Mouse (Mus musculus) kidney, embryonic 14.5 days (tissue): ENCODE data around the gene Cpvl. TPM values are rescaled to one million over a fixed set of nuclear protein-coding genes. Genes with fewer than 3 reads are reported as not detected.
A peak's percentile ranks its signal among the peaks of the same experiment; 100 is the strongest.

Source experiments
- ATAC-seq: fragments of 200-750 bp; cut with Nextera tagmentation; 2 replicates; pipeline ENCODE4 v1.8.0; 2017; ENCODE audit warnings: moderate number of reproducible peaks, mild to moderate bottlenecking, moderate TSS enrichment, moderate library complexity; ENCODE audit not compliant: low FRiP score, low TSS enrichment
- H3K27ac ChIP-seq: fragments of 300-500 bp; sonication (generic); 2 replicates; pipeline ENCODE4 v1.5.1; 2014; ENCODE audit warnings: low read depth, mild to moderate bottlenecking, low read length, moderate library complexity, mixed read lengths
- H3K27me3 ChIP-seq: fragments of 300-500 bp; sonication (generic); 2 replicates; pipeline ENCODE4 v1.6.1; 2014; ENCODE audit warnings: mild to moderate bottlenecking, low read length; ENCODE audit not compliant: control insufficient read depth, insufficient read depth
- H3K36me3 ChIP-seq: fragments of 300-500 bp; sonication (generic); 2 replicates; pipeline ENCODE4 v1.6.1; 2014; ENCODE audit warnings: low read length, mixed read lengths; ENCODE audit not compliant: control insufficient read depth, insufficient read depth
- H3K4me1 ChIP-seq: fragments of 300-500 bp; sonication (generic); 2 replicates; pipeline ENCODE4 v1.6.1; 2014; ENCODE audit warnings: low read length, mixed read lengths; ENCODE audit not compliant: control insufficient read depth, insufficient read depth
- H3K4me2 ChIP-seq: fragments of 300-500 bp; sonication (generic); replicated peaks from 2 replicates; pipeline ENCODE4 v1.6.1; 2014; ENCODE audit warnings: low read depth, mild to moderate bottlenecking, low read length
- H3K4me3 ChIP-seq: fragments of 300-500 bp; sonication (generic); 2 replicates; pipeline ENCODE4 v1.5.1; 2014; ENCODE audit warnings: mild to moderate bottlenecking, low read length
- H3K9ac ChIP-seq: fragments of 300-500 bp; sonication (generic); 2 replicates; pipeline ENCODE4 v1.6.1; 2014; ENCODE audit warnings: low read depth, mild to moderate bottlenecking, low read length, moderate library complexity
- H3K9me3 ChIP-seq: fragments of 300-500 bp; sonication (generic); 2 replicates; pipeline ENCODE4 v1.6.1; 2016; ENCODE audit warnings: low read length; ENCODE audit not compliant: control insufficient read depth
- WGBS: fragments of 180-500 bp; shearing (Covaris S2); extraction: QIAGEN DNeasy Blood & Tissue Kit; methylation state at CpG from one replicate; pipeline ENCODE4 v1.1.7; 2014; 5-methylcytosine and 5-hydroxymethylcytosine counted together
- polyA plus RNA-seq: library from polyadenylated mRNA; unstranded; fragments of >200 nt; fragmentation: Nextera tagmentation; extraction: Ambion mirVana; gene quantifications from 2 replicates; pipeline ENCODE4 v1.2.1, GENCODE M21; 2014

The Cpvl gene
- polyA plus RNA-seq, 1 experiment from 2014 or later, result 0.32 TPM

DNA sequence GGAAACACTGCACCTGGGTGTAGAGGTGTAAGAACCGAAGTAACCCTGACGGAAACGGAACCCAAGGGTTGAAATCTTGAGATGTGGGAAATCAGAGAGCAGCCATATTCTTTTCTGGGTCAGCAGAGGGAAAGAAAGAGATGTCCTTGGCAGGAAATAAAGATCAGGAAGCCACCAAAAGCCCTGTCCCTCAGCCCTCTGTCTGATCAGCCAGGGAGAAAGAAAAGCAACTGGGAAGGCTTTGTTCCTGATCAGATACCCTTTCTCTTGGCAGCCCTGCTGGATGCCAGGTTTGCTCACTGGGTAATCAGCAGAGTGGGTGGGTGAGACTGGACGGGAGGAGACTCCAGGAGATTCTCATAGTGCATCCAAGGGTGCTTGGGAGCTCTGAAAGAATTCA lies 27.1 kb downstream of the Cpvl start:
- ATAC-seq, result no peak
- Histone ChIP-seq H3K9ac (peak overlapping the region; percentile 28; the same call in 1 of the 2 replicates), H3K4me2 (peak overlapping the region; percentile 13; the same call in 1 of the 2 replicates), H3K36me3 (no peaks in the 10 kb centered on the region), H3K4me1 (peaks cover 47% of the 10 kb centered on the region), H3K27ac (peak overlapping the region; percentile 90), H3K9me3 (no peaks in the 10 kb centered on the region), H3K4me3 (no peak overlapping the region), H3K27me3 (no peaks in the 10 kb centered on the region)
- 42% methylated on average over 4 of the region's 4 CpGs for WGBS

DNA sequence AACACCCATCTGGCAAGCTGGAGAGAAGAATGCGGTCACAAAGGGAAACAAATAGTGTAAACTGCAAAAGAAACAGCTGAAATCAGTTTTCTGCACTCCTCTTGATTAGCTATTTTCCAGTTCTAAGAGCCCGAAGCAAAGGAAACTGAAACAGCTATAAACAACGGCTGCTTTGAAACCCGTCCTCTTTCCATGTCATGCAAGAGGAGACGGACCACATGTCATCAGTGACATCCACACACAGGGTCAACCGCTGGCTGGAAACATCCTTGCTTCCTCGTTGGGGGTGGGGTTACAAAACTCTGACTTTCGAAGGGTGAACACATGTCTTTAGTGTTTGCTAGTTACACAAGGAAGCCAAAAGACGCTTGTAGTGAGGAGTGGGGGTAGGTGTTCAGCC lies 27.6 kb downstream of the Cpvl start:
- ATAC-seq, result no peak
- Histone ChIP-seq H3K9ac (no peak overlapping the region), H3K36me3 (no peaks in the 10 kb centered on the region), H3K4me2 (peak overlapping the region; percentile 13; the same call in 1 of the 2 replicates), H3K4me1 (peaks cover 45% of the 10 kb centered on the region), H3K27me3 (no peaks in the 10 kb centered on the region), H3K27ac (peak overlapping the region; percentile 90), H3K4me3 (no peak overlapping the region), H3K9me3 (no peaks in the 10 kb centered on the region)
- WGBS, result 18% methylated on average over 9 of the region's 9 CpGs

DNA sequence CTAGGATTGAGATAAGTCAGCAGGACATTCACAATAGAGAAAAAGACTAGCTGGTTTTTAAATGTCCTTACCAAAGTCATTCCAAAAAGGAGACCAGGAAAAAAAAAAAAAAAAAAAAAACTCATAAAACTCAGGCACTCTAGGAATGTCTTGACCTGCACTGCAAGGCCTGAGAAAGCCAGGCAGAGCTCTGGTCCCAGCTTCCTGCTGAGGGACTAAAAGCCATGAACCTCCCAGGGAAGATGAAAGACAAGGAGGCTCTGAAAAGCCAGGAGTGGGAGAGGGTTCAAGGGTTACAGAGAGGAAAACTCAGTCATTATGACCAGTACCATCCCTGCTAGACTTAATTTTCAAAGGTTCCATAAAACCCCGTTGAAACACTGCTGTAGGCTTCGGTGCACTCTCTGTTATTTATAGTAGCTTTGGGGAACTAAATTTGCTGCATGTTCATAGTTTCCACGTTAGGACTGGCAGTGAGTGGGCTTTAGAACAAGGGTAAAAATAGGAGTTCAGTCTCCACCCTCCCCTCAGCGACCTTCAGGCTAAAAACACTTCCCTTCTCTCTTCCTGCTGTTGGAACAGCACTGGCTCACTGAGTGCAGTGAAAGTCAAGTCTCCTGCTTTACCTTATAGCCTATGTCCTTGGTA lies 30.0 kb downstream of the Cpvl start:
- Histone ChIP-seq H3K27me3 (no peaks in the 10 kb centered on the region), H3K4me3 (no peak overlapping the region), H3K4me1 (peaks cover 46% of the 10 kb centered on the region), H3K9me3 (no peaks in the 10 kb centered on the region), H3K4me2 (no peak overlapping the region), H3K9ac (no peak overlapping the region), H3K36me3 (no peaks in the 10 kb centered on the region), H3K27ac (peak overlapping the region; percentile 31; the same call in 1 of the 2 replicates)
- 6% methylated on average over 4 of the region's 4 CpGs for WGBS
- peak; percentile 72 for ATAC-seq

DNA sequence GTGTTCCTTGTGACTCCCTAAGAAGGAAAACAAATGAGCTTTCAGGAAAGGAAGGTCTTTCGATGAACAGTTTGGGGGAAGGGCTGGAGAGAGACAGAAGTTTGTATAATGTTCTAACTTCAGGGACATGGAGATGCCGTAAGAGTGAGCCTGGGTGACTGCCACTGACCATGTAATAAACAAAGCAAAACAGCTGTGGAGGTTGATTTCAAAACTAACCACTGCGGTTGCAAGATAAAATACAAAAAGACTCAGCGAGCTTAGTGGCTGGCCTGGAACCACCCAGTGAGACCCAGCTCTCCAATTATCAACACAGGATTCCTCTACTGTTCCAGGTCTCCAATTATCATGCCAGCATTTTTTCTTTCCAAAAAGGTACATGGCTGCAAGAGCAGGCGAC lies 33.6 kb downstream of the Cpvl start:
- Histone ChIP-seq H3K27ac (no peak overlapping the region), H3K4me2 (no peak overlapping the region), H3K27me3 (no peaks in the 10 kb centered on the region), H3K4me1 (peaks cover 37% of the 10 kb centered on the region), H3K9me3 (no peaks in the 10 kb centered on the region), H3K4me3 (no peak overlapping the region), H3K36me3 (no peaks in the 10 kb centered on the region), H3K9ac (no peak overlapping the region)
- no peak for ATAC-seq
- WGBS, result 76% methylated on average over 5 of the region's 5 CpGs

DNA sequence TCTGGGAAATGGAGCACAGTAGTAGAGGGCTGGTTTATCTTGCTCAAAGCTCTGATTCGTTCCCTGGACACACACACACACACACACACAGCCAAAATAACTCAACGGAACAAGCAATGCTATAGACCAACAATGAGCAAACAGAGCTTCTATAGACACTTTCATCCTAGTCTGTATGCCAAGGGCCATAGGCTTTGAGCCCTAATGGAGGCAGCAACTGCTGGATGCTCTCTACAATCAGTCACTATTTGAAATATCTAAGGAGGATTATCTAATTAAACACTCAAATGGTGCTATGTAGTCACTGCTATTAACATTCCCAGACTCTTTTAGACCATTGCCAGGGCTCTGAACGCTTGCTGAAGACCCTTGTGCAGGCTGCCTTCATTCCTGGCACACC lies 34.1 kb downstream of the Cpvl start:
- Histone ChIP-seq H3K27me3 (no peaks in the 10 kb centered on the region), H3K9me3 (no peaks in the 10 kb centered on the region), H3K4me2 (no peak overlapping the region), H3K4me1 (peaks cover 36% of the 10 kb centered on the region), H3K9ac (no peak overlapping the region), H3K27ac (no peak overlapping the region), H3K4me3 (no peak overlapping the region), H3K36me3 (no peaks in the 10 kb centered on the region)
- no peak for ATAC-seq
- 75% methylated on average over 3 of the region's 3 CpGs for WGBS

DNA sequence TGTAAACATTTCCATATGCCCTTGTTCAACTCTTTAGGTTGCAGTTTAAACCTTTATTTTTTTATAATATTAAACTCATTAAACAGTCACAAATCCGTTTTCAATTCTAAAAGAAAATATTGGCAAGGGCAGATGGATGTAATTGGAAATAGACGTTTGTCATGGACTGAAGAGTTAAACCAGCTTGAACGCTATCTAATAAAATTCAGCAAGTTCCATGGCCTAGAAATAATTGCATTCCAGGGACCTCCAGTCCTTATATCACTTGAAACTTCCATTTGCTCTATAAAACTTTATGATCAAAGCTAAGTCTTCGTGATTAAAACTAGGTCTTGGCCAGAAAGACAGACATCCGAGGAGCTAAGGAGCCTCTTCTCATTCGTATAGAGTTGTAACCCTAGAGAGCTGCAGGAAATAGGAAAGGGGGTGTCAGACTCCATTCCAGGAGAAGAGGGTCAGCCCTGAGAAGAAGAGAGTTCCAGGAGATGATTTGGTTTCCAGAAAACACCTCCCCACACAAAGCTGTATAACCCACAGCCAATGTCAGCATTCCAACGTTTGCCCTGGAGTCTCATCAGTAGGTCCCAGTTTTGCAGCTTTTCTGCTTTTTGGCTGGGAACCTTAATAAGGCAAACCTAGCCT lies 36.2 kb downstream of the Cpvl start:
- Histone ChIP-seq H3K4me1 (peaks cover 24% of the 10 kb centered on the region), H3K27ac (no peak overlapping the region; the same call in 1 of the 2 replicates), H3K27me3 (no peaks in the 10 kb centered on the region), H3K4me3 (no peak overlapping the region), H3K9ac (no peak overlapping the region), H3K9me3 (no peaks in the 10 kb centered on the region), H3K4me2 (no peak overlapping the region), H3K36me3 (no peaks in the 10 kb centered on the region)
- 34% methylated on average over 7 of the region's 7 CpGs for WGBS
- ATAC-seq, result no peak

DNA sequence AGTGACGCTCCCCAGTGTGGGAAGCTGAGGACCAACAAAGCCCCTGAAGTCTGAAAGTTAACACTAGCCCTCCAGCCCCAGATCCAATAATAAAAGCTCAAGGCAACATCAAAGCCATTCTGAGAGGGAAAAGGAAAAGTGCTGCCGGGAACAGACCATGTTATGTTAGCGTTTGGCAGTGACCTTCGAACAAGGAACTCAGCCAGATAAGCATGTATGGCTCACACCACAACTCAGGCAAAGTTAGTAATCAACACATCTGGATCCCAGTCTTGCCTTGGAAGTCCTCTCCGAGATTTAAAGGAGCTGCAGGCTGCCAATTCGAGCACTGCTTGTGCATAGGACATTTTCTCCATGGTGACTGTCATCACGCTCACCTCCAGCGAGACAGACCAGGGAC lies 38.7 kb downstream of the Cpvl start:
- Histone ChIP-seq H3K4me3 (no peak overlapping the region), H3K27me3 (no peaks in the 10 kb centered on the region), H3K9ac (no peak overlapping the region), H3K36me3 (no peaks in the 10 kb centered on the region), H3K27ac (no peak overlapping the region), H3K9me3 (no peaks in the 10 kb centered on the region), H3K4me2 (no peak overlapping the region), H3K4me1 (peaks cover 21% of the 10 kb centered on the region)
- WGBS, result 39% methylated on average over 8 of the region's 8 CpGs
- no peak for ATAC-seq

DNA sequence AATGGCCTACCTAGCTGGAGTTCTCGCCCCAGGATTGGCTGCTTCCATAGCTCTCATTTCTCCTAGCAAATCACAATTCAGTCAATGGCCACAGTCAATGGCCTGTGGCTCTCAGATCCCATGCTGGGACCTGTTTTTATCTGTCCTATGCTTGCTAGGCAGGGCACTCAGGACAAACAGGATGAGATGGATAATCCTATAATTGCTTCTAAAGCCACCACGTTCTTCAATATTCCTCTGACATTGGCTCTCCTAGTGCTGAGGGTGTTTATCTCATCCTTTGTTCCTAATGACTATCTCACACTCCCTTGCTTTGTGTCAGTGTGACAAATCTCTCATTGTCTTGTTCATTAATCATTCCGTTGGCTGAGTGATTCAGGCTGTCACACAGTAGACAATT lies 39.5 kb downstream of the Cpvl start:
- Histone ChIP-seq H3K27ac (no peak overlapping the region), H3K4me2 (no peak overlapping the region), H3K9ac (no peak overlapping the region), H3K36me3 (no peaks in the 10 kb centered on the region), H3K4me1 (peaks cover 20% of the 10 kb centered on the region), H3K27me3 (no peaks in the 10 kb centered on the region), H3K4me3 (no peak overlapping the region), H3K9me3 (no peaks in the 10 kb centered on the region)
- ATAC-seq, result no peak
- WGBS, result 48% methylated on average over 3 of the region's 3 CpGs
